Mouse (Mus musculus) lung, postnatal 10 days (tissue): ENCODE measurements around the gene Lrp6.

ENCODE experiments used
- DNase-seq: peaks from one replicate; pipeline ENCODE4 v3.0.0; 2021

Lrp6 gene

DNA sequence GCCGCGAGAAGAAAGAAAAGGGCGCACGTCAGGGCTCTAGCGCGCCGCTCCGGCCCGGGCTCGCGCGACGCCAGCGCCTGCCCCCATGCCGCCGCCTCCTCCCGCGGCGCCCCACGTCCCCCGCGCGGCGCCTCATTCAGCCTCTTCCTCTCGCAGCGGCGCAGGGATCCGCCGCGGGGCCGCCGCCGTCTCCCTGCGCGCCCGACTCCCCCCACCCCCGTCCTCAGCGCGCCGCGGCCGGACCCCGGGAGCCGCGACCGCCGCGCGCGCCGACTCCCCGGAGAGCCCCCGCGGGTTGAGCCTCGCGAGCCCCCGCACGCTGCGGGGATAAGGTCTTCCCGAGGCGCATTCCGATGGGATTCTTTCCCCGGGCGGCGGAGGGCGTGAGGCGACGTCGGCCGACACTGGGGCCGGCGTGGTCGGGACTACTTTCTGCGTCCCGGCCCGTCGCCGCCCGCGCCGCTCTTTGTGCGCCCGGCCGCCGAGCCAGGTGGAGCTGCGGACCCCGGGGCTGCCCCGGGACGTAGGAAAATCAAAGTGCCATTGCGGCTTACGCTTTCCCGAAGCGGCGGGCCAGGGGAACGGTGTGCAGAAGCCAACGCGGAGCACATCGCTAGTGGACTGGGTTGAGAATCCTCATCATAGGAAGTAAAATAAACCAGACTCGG lies at the start of gene Lrp6:
Gene Lrp6, minus strand, starts transcription at position 148 of the 668 bp plus-strand sequence.
- DNase-seq: peak; percentile 88

DNA sequence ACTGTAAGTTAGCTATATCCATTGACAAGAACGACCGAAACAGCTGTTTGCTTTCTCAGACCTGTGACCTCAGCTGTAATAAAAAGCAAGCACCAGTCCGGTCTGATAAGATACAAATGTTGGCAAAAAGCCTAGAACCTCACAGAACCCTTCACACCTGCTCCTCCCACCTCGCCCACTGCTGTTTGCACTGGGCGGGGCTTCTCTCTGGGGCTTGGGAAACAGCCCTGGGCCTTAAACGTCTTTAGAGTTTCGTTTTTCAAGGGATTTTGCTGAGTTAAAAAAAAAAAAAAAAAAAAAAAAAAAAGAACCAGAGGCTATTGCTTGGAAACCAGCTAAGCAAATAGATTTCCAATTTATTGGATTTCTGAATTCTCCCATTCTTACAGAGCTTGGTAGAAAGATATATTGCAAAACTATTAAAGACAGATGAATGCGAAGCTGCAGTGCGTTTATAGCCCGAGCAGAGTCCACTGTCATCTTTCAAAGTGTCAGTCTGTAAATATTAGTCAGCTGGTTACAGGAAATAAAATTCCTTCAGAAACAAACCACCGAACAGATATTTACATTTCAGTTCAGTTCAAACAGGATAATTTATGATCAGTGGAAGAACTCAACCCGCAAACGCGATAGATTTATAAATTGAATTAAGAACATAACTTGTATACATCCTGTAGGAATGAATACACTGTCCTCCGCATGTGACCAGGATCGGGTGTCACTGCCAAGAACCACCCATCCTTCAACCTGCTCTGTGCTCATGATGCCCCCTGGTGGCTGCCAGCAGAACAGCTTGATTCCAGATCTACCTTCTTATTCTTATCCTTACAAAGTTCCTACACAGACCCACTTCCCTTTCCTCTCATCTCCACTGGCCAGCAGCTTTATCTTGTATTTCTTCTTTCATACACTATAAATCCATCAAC lies 48.2 kb upstream of the Lrp6 start:
- DNase-seq: peak; percentile 92

DNA sequence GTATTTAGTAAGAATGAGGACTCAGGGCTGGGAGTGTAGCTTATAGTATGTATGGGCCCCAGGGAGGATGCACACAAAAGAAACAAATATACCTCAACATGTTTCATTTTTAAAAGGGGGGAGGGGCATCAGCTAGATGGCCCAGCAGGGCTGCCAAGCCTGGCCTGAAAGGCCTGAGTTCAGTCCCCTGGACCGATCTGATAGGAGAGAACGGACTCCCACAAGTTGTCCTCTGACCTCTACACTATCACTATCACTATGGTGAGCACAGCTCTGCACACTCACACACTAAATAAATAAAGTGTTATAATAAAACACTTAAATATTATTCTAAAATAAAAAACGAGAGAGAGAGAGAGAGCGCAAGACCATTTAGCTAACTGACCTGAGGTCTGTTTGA lies 47.6 kb upstream of the Lrp6 start:
- DNase-seq: no peak

DNA sequence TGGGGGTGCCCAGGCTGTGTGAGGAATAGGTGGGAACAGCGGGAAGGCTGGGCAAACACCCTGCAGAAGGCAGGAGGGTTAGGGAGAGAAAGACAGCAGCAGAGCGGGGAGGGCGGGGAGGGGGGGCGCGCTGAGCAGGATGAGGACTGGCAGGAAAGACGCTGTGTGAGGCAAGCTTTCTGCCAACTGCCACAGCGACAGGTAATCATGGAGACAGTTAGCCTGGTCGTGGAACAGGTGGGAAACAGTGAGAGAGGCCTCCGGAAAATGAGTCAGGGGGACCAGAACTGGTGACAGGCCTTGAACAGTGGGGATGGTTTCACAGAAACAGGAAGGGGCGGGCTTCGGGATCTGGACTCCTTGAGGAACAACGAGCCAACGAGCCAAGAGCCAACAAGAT lies 45.1 kb upstream of the Lrp6 start:
- DNase-seq: no peak

DNA sequence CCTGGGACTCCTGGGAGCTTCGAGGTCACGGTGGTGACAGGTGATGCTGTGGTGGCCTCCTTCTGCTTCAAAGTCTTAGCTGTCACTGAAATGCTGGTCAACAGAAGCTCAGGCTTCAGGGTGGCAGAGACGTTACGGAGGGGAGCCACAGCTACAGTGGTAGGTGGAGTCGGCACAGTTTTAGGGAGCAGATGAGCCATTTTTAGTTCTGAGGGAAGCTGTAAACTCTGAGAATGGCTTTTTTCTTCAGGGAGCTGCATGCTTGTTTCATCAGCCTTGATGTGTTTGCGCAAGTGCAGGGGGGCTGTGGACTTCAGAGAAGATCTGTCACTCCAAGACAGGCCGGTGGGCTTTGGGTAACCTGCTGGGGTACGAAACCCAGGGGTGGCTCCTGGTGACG lies 43.6 kb upstream of the Lrp6 start:
- DNase-seq: no peak

DNA sequence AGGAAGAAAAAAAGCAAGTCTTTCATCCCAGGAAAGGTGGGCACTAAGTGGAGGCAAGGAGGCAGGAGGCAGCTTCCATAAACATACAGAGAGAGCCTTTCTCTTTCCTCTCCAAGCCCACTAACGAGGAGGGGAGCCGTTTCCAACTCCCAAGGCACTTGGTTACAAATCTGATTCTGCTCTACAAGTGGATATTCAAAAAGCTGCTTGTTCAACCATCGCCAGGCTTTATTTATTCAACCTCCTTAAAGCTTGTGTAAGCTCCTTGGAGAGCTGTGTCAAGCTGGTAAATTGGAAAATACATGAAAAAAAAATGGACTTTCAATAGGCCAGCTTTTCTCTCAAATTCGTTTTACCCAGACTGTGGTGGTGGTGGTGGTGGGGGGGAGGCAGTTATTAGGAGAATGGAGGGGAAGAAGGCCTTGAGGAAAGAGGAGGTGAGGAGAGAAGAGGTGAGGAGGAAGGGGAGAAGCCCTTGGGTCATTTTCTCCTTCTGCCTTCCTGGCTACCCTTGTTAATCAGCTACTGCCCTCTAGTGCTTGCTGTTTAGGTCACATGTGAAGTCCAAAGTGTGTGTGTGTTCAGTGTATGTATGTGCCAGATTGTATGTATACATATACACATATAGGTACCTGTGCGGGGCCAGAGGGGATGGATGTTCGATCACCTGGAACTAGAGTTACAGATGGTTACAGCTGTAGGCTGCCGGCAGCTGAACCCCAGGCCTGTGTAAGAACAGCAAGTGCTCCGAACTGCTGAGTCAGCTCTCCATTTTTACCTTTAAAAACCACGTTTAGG lies 40.4 kb upstream of the Lrp6 start:
- peak; percentile 72 for DNase-seq

DNA sequence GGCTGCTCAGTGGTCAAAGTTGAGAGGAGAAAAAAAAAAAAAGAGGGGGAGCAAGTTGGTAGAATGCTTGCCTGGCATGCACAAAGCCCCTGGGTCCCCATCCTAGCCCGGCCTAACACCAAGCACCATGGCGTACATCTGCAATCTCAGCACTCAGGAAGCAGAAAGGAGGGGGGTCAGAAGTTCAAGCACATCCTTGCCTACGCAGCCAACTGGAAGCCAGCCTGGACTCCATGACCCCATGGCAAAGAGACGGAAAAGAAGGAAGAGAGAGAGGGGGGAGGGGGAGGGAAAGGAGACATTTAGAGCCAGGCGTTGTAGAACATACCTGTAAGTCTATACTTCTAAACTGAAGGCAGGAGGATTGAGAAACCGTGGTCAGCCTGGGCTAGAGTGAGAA lies 39.8 kb upstream of the Lrp6 start:
- peak; percentile 47 for DNase-seq

DNA sequence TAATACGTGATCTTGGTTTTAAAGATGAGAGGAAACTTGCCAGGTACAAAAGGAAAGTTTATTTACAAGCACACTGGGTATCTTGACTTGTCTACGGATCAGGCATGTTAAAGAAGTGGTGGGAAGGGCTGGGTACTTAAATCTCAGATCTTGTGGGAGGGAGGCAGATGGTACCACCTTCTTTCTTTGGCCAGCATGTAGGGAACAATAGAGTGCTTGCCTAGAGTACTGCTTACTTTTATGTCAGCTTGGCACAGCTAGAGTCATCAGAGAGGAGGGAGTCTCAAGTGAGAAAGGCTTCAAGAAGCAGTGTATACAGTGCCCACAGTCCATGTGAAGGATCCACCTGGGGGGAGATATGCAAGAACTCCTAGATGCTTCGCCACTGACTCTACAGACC lies 38.4 kb upstream of the Lrp6 start:
- DNase-seq: no peak

DNA sequence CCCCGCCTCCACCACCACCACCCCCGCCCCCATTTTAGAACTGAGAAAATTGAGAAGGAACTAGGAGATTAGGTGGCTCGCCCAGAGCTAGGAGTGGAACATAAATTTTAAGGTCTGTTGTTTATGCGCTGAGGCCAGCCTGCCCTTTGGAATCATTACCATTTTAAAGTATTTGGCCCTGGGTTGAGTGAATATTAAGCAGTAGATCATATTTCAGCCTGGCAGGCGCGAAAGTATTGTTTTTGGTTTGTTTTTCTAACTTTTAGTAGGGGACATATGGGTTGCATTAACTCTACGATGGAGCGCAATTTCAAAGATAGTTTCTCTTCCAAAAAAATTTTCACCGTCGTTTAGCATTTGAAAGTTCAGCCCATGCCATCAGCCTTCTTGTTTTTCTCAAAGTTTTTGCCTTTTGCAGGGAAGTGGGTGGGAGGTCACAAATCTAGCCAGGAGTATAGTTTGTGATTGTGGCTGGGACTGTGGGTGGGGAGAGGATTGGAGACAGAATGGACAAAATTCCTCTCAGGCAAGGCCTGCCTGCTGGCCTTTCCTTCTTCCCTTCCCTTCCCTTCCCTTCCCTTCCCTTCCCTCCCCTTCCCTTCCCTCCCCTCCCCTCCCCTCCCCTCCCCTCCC lies 35.7 kb upstream of the Lrp6 start:
- no peak for DNase-seq

DNA sequence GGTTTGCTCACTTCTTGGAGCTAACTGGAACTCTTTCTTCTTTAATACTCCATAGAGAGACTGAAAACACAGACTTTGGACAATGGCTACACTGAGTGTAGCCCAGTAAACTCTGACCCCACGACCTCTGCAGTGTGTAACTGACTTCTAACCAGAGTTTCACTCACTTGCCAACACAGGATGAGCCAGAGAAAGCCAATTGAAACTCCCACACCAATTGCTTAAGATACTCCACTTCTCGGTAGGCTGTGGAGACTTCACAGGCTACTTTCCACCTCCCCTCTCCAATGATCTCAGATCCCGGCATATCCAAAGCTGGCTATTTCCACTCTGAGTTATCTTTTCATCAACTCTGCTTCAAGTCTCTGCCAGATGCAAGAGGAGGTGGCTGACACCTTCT lies 35.0 kb upstream of the Lrp6 start:
- no peak for DNase-seq

- no peak for DNase-seq
Observed at GRCm38 (mm10) chr6:134601130-134601529, 34.4 kb upstream of the Lrp6 start.

GRCm38 (mm10) chr6:134599239-134599638 lies 32.5 kb upstream of the Lrp6 start:
- no peak for DNase-seq

DNA sequence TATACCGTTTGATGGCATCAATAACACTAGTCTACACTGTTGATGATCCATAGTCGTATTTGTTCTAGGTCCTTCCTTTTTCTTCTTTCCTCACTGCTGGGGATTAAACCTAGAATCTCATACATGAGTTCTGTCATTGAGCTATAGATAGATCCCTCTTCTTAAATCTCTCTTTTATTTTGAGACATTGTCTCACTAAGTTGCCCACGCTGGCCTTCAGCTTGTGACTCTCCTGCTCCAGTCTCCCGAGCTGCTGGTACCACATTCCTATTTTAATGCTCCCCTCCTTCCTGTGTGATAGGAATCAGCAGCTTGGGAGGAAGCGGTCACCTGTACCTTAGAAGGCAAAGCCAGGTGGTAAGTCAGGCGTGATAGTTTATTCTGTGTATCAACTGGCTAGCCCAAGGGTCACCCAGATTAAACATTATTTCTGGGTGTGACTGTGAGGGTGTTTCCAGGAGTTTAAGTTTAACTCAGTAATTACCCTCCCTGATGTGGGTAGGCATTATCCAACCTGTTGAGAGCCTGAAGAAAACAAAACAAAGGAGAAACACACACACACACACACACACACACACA lies 31.0 kb upstream of the Lrp6 start:
- no peak for DNase-seq

DNA sequence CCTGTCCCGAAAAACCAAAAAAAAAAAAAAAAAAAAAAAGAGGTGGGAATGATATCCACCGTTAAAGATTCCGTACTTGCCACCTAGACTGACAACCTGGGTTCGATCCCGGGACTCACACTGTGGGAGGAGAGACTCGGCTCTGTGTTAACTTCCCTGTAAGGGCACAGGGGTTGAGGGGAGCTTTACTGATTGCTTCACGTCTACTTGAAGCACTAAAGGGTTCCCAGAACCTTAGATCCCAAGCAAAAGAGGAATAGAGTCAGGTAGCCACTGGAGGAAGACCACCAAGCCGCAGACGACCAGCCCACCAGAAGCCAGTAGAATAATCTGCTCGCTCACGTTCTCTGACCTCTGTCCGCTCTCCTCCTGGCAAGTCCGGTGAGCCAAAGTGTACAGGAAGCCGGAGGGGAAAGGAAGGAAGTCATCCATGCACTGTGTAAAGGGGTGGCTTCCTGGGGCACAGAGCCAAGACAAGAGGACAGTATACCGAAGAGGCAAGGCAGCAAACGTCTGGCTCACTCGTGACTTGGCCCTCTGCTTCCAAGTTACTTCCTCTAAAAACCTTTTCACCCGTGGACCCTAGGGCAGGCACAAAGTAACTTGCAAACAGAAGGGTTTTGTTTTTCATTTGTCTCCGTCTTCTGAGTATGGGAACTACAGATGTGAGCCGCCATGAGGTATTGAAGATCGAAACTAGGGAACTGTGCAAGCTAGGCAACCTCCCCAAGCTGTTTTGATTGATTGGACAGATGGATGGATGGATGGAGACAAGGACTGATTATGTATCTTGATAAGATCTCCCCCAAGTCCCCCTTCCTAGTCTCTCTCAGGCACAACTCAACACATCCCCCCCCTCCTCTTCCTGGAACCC lies 28.0 kb upstream of the Lrp6 start:
- DNase-seq: peak; percentile 80

DNA sequence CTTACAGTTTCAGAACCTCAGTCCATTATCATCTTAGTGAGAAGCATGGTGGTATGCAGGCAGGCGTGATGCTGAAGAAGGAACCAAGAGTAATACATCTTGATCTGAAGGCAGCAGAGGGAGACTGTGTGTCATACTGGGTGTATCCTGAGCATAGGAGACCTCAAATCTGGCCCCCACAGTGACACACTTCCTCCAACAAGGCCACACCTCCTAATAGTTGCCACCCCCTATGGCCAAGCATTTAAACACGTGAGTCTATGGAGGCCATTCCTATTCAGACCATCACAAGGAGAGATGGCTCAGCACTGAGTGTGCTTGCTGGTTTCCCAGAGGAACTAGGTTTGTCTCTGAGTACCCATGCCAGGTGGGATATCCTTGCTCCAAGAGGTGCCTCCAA lies 24.8 kb upstream of the Lrp6 start:
- DNase-seq: no peak

- no peak for DNase-seq
Observed at GRCm38 (mm10) chr6:134586241-134586640, 19.5 kb upstream of the Lrp6 start.

- no peak for DNase-seq
Observed at GRCm38 (mm10) chr6:134584616-134585015, 17.9 kb upstream of the Lrp6 start.

DNA sequence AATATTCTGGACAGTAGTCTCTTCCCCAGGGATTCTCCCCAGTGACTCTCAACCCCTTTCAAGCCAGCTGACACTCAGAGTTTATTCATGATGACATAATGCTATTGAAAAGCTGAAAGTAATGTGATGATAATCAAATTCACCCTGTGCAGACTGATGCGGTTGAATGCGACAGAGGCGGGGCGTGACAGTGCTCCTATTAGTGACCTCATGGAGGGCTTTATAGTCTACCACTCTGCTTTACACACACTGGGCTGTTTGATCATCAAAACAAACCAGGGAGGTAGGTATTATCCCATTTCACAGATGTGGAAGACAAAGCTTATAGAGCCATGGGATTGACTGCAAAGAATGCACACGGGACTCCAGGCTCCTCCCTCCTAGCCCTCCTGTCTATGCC lies 15.3 kb upstream of the Lrp6 start:
- DNase-seq: no peak

DNA sequence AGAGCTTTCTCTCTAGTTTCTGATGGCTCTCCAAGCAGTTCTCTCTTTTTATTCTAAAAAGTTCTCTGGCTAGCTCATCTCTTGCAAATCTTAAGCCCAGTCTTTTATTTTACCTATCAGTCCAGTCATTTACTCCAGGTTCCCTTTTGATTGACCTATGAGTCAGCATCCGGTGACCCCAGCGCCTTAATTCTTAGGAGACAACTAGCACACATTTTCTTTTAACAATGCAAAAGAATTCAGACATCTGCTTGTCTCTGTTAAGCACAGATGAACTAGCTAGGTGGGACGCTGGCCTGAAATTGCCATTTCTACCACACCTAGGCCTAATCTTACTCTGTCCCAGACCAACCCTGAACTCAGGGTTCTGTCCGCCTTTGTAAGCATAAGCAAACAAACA lies 12.7 kb upstream of the Lrp6 start:
- no peak for DNase-seq

GRCm38 (mm10) chr6:134578039-134578438 lies 11.3 kb upstream of the Lrp6 start:
- no peak for DNase-seq

DNA sequence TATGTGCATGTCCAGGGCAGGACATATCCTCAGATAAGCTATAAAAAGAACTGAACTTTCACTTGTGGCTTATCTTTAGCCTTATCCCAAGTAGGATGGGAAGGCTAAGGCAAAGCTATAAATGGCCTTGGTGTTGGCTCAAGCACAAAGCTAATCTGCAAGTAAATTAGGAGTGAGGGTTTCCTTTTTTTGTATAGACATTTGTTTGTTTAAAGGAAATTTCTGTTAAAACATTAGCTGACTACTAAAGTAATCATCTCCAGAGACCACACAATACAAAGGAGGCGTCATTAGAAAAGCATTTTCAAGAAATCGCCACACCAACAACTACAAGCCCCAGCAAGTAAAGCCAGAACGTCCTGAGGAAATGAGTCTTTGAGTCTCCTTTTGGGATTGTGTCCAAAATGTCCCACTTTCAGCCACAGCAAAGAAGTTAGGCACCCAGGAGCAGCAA lies 8.6 kb upstream of the Lrp6 start:
- DNase-seq: peak; percentile 55
